Mouse (Mus musculus): ENCODE results near the gene Slc29a1.

Slc29a1 gene

GRCm38 (mm10) chr17:45612008-45612407, 12.6 kb upstream of the Slc29a1 start:
- no peak for DNase-seq (ENCODE audit: low read depth, low spot score)

- no peak for DNase-seq (ENCODE audit: low read depth, low spot score)
Observed at GRCm38 (mm10) chr17:45610144-45610866, 10.9 kb upstream of the Slc29a1 start.

GRCm38 (mm10) chr17:45608396-45608795, 9.0 kb upstream of the Slc29a1 start:
- no peak for DNase-seq (ENCODE audit: low read depth, low spot score)

GRCm38 (mm10) chr17:45606992-45607879, 7.8 kb upstream of the Slc29a1 start:
- no peak for DNase-seq (ENCODE audit: low read depth, low spot score)

GRCm38 (mm10) chr17:45602984-45603383, 3.6 kb upstream of the Slc29a1 start:
- no peak for DNase-seq (ENCODE audit: low read depth, low spot score)

GRCm38 (mm10) chr17:45601877-45602304, 2.5 kb upstream of the Slc29a1 start, which contains the start of gene Mymx:
Gene Mymx (minus strand): TSS chr17:45602102.
- no peak for DNase-seq (ENCODE audit: low read depth, low spot score)

GRCm38 (mm10) chr17:45601325-45601724, 1.9 kb upstream of the Slc29a1 start:
- no peak for DNase-seq (ENCODE audit: low read depth, low spot score)

- no peak for DNase-seq (ENCODE audit: low read depth, low spot score)
Observed at GRCm38 (mm10) chr17:45600267-45600666, 861 bp upstream of the Slc29a1 start.

GRCm38 (mm10) chr17:45598891-45599290, 515 bp downstream of the Slc29a1 start:
- no peak for DNase-seq (ENCODE audit: low read depth, low spot score)

GRCm38 (mm10) chr17:45598376-45598775, 1.0 kb downstream of the Slc29a1 start:
- DNase-seq (ENCODE audit: low read depth, low spot score): no peak

- no peak for DNase-seq (ENCODE audit: low read depth, low spot score)
Observed at GRCm38 (mm10) chr17:45597787-45598186, 1.6 kb downstream of the Slc29a1 start.

- no peak for DNase-seq (ENCODE audit: low read depth, low spot score)
Observed at GRCm38 (mm10) chr17:45596631-45597396, 2.6 kb downstream of the Slc29a1 start.

GRCm38 (mm10) chr17:45595736-45596390, 3.5 kb downstream of the Slc29a1 start:
- no peak for DNase-seq (ENCODE audit: low read depth, low spot score)

- no peak for DNase-seq (ENCODE audit: low read depth, low spot score)
Observed at GRCm38 (mm10) chr17:45594881-45595735, 4.3 kb downstream of the Slc29a1 start.

GRCm38 (mm10) chr17:45594195-45594594, 5.2 kb downstream of the Slc29a1 start:
- DNase-seq (ENCODE audit: low read depth, low spot score): no peak

- no peak for DNase-seq (ENCODE audit: low read depth, low spot score)
Observed at GRCm38 (mm10) chr17:45593479-45593878, 5.9 kb downstream of the Slc29a1 start.

- DNase-seq (ENCODE audit: low read depth, low spot score): no peak
Observed at GRCm38 (mm10) chr17:45592606-45593431, 6.6 kb downstream of the Slc29a1 start.

GRCm38 (mm10) chr17:45591701-45592605, 7.5 kb downstream of the Slc29a1 start:
- DNase-seq (ENCODE audit: low read depth, low spot score): no peak
